Comparison of ENCODE assay signal across 8 mouse cellular contexts in the genomic region with DNA sequence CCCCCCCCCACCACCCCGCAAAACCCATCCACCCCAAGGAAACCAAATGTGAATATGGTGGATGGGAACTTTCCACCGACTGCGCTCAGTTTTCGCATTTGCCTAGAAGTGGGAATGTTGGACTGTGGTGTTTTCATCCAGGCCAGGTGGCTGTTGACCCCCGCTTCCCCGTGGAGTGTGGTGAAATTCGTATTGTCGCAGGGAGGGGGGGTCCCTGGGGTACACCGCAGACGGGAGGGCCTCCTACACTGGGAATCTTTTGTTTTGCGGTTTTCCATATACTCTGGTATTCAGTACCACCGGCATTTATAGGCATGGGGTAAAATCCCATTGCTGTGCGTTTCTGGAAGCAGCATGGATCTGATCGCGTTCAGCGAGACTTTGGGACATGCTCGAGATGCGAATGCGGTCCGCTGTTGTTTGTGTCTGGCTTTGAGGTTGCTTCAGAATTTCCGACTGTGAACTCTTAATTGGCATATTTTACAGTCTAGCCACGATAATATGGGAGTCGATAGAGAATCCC. TPM values are rescaled to one million over a fixed set of nuclear protein-coding genes. Genes with fewer than 3 reads are reported as not detected.
DNase-seq lines count a peak whose midpoint lies in the region; ATAC-seq and TF ChIP-seq lines count a peak whose summit lies in the region.

No protein-coding gene starts in this region.

- no peak for TF ChIP-seq POLR2A in MEL (IDR thresholded peaks at IDR 0.05; ENCODE audit: control insufficient read depth in 1 of 2, insufficient read depth in 1 of 2, low read depth in 1 of 2, low read length in 2 of 2, poor library complexity in 1 of 2)

- no peak for DNase-seq in heart, postnatal 0 days (ENCODE audit: low spot score)
- DNase-seq in heart, adult 18-20 months: no peak
- DNase-seq in MEL (ENCODE audit: low read depth, low spot score): no peak
- no peak for DNase-seq in right cerebral cortex, postnatal 14 days
- no peak for DNase-seq in urinary bladder, postnatal 14 days (ENCODE audit: low spot score)
- no peak for DNase-seq in layer of hippocampus, postnatal 36 days

- no peak overlapping the region for H3K27ac ChIP-seq in heart, postnatal 0 days (ENCODE audit: low read depth)
- H3K27ac ChIP-seq in MEL (ENCODE audit: control insufficient read depth, low read depth, low read length) (no peak overlapping the region), macrophage (no peak overlapping the region)
- H3K27ac ChIP-seq in forebrain, embryonic 15.5 days (replicated peaks): peak overlapping the region; percentile 96

- H3K79me2 ChIP-seq in MEL (ENCODE audit: control insufficient read depth, insufficient read depth, low read length, poor library complexity) (peaks cover 25% of the 10 kb centered on the region), macrophage (ENCODE audit: inconsistent target) (peaks cover 56% of the 10 kb centered on the region)

- no peaks in the 10 kb centered on the region for H3K36me3 ChIP-seq in heart, postnatal 0 days (replicated peaks; ENCODE audit: control insufficient read depth, insufficient read depth, low read length)
- H3K36me3 ChIP-seq in MEL (ENCODE audit: control insufficient read depth in 1 of 2, insufficient read depth in 2 of 2, low read length in 2 of 2) (peaks cover 0 to 22% of the 10 kb centered on the region in 2 experiments; a peak in 2 of 4 replicates), macrophage (ENCODE audit: inconsistent target) (no peaks in the 10 kb centered on the region)
- H3K36me3 ChIP-seq in forebrain, embryonic 15.5 days: no peaks in the 10 kb centered on the region

- peak overlapping the region; percentile 90 for H3K4me2 ChIP-seq in heart, postnatal 0 days (ENCODE audit: low read depth, low read length)
- H3K4me2 ChIP-seq in forebrain, embryonic 15.5 days (replicated peaks): peak overlapping the region; percentile 84

- peaks cover 19% of the 10 kb centered on the region for H3K4me1 ChIP-seq in heart, postnatal 0 days (ENCODE audit: control insufficient read depth, insufficient read depth)
- peaks cover 11 to 13% of the 10 kb centered on the region in 2 experiments for H3K4me1 ChIP-seq in MEL (ENCODE audit: control insufficient read depth in 1 of 2, insufficient read depth in 2 of 2, low read length in 2 of 2)
- H3K4me1 ChIP-seq in forebrain, embryonic 15.5 days: peaks cover 29% of the 10 kb centered on the region

- no peak for ATAC-seq in heart, postnatal 0 days (ENCODE audit: insufficient read depth, low read depth)
- 0 out of 2 replicates have a peak, but pooled peaks have one; percentile 5 for ATAC-seq in forebrain, embryonic 15.5 days (replicated peaks)

- 23% methylated on average over 23 of the region's 23 CpGs for WGBS in heart, postnatal 0 days
- 3% methylated on average over 23 of the region's 23 CpGs for WGBS in forebrain, embryonic 15.5 days
- WGBS in macrophage (ENCODE audit: missing documents): 52% methylated on average over 22 of the region's 23 CpGs

- no peaks in the 10 kb centered on the region for H3K9me3 ChIP-seq in heart, postnatal 0 days (replicated peaks; ENCODE audit: control insufficient read depth, low read length)
- H3K9me3 ChIP-seq in MEL (replicated peaks; ENCODE audit: insufficient read depth, low read length): no peaks in the 10 kb centered on the region
- no peaks in the 10 kb centered on the region for H3K9me3 ChIP-seq in forebrain, embryonic 15.5 days

- no peaks in the 10 kb centered on the region for H3K27me3 ChIP-seq in heart, postnatal 0 days (ENCODE audit: control insufficient read depth, insufficient read depth, low read length)
- no peaks in the 10 kb centered on the region for H3K27me3 ChIP-seq in MEL (ENCODE audit: control insufficient read depth in 1 of 2, insufficient read depth in 2 of 2, low read length in 2 of 2)
- no peaks in the 10 kb centered on the region for H3K27me3 ChIP-seq in forebrain, embryonic 15.5 days

- TF ChIP-seq CTCF in heart, postnatal 0 days (IDR thresholded peaks at IDR 0.05; ENCODE audit: low read depth): no peak
- TF ChIP-seq CTCF in MEL (IDR thresholded peaks at IDR 0.05 in 2 of 3, conservative IDR thresholded peaks at IDR 0.05 in 1 of 3; ENCODE audit: control insufficient read depth in 1 of 3, insufficient read depth in 1 of 3, low read depth in 2 of 3, low read length in 3 of 3, poor library complexity in 1 of 3, severe bottlenecking in 1 of 3): no peak

- peak overlapping the region; percentile 95 for H3K4me3 ChIP-seq in heart, postnatal 0 days (ENCODE audit: low read depth, low read length)
- H3K4me3 ChIP-seq in MEL (ENCODE audit: control insufficient read depth in 1 of 2, insufficient read depth in 1 of 2, low read depth in 2 of 2, low read length in 2 of 2) (peak overlapping the region; percentile 13 to 23; a peak in 1 of 4 replicates), macrophage (ENCODE audit: inconsistent target) (peak overlapping the region; percentile 44; the same call in 1 of the 2 replicates)
- H3K4me3 ChIP-seq in forebrain, embryonic 15.5 days: peak overlapping the region; percentile 99

- no peak for TF ChIP-seq EP300 in heart, postnatal 0 days (IDR thresholded peaks at IDR 0.05; ENCODE audit: low read depth)
- TF ChIP-seq EP300 in MEL (IDR thresholded peaks at IDR 0.05; ENCODE audit: low read depth in 1 of 2, low read length in 2 of 2): no peak

- H3K9ac ChIP-seq in heart, postnatal 0 days (replicated peaks; ENCODE audit: low read depth, low read length): peak overlapping the region; percentile 90
- H3K9ac ChIP-seq in MEL (ENCODE audit: control insufficient read depth, low read depth, low read length, poor library complexity, severe bottlenecking): peak overlapping the region; percentile 21; the same call in 1 of the 2 replicates
- H3K9ac ChIP-seq in forebrain, embryonic 15.5 days (replicated peaks): peak overlapping the region; percentile 95

- no peak for TF ChIP-seq RAD21 in MEL (IDR thresholded peaks at IDR 0.05; ENCODE audit: low read depth, low read length)

TF ChIP-seq in MEL, 35 proteins besides CTCF, POLR2A, EP300 and RAD21 (continues in another document):
- no peak for TF ChIP-seq NELFE (IDR thresholded peaks at IDR 0.05; ENCODE audit: low read depth, low read length)
- no peak for TF ChIP-seq MAZ (IDR thresholded peaks at IDR 0.05; ENCODE audit: low read depth, low read length)
- no peak for TF ChIP-seq ETS1 (IDR thresholded peaks at IDR 0.05; ENCODE audit: low read depth, low read length)
- no peak for TF ChIP-seq MYC (IDR thresholded peaks at IDR 0.05; ENCODE audit: low read depth, low read length)
- no peak for TF ChIP-seq TBP (IDR thresholded peaks at IDR 0.05; ENCODE audit: low read depth, low read length)
- TF ChIP-seq ELF1 (IDR thresholded peaks at IDR 0.05; ENCODE audit: low read depth, low read length): no peak
- no peak for TF ChIP-seq KAT2A (conservative IDR thresholded peaks at IDR 0.05; ENCODE audit: low read depth, low read length)
- TF ChIP-seq POLR2AphosphoS2 (IDR thresholded peaks at IDR 0.05; ENCODE audit: low read length): no peak

RNA-seq across cellular contexts. Expression of gene Hectd4, which starts 1.4 kb away (rescaled TPM):
- 18.8 and 19.5 TPM in 2 replicates for total RNA-seq in heart, postnatal 0 days (2014; rRNA removed; ENCODE audit: low replicate concordance)
- polyA plus RNA-seq in heart, postnatal 0 days (2015; fragmentation: Nextera tagmentation; extraction: Ambion mirVana): 1.8 and 2.0 TPM in 2 replicates
- 10 to 100 TPM; 23.2 to 23.4 TPM for total RNA-seq in heart, adult 18-20 months (2021)
- total RNA-seq in MEL (2012; rRNA removed): 6.9 and 7.0 TPM in 2 replicates
- polyA plus RNA-seq in MEL (2012; ENCODE audit: insufficient read depth in 1 of 2, insufficient read length in 2 of 2, low read depth in 1 of 2, low replicate concordance in 2 of 2, missing spikeins in 1 of 2) (10 to 100 TPM in 1 of 2 experiments, not detected in 1; 10.8 TPM), macrophage (2018) (5.9 to 7.2 TPM (median 7.2 TPM) in 3 replicates)
- 18.1 and 20.8 TPM in 2 replicates for polyA plus RNA-seq in forebrain, embryonic 15.5 days (2015; fragmentation: Nextera tagmentation; extraction: Ambion mirVana)
- total RNA-seq in macrophage (2018; cell fraction: chromatin; rRNA removed): 100 to 1,000 TPM in 18 of 26 experiments, 10 to 100 TPM in 8; 55.0 to 286 (median 140) TPM
- 10 to 100 TPM in 20 of 26 experiments, 1 to 10 TPM in 6; 6.3 to 19.1 (median 13.2) TPM for total RNA-seq in macrophage (2018; cell fraction: cytosol; rRNA removed)
- total RNA-seq in macrophage (2018; cell fraction: nucleus; rRNA removed): 100 to 1,000 TPM in 1 of 26 experiments, 10 to 100 TPM in 25; 21.5 to 102 (median 54.2) TPM
- 100 to 1,000 TPM; 172 to 181 TPM for total RNA-seq in layer of hippocampus, postnatal 36 days (2021)

RNA-seq across cellular contexts. Expression of gene Rpl6, which starts 17.1 kb away (rescaled TPM):
- total RNA-seq in heart, postnatal 0 days (2014; rRNA removed; ENCODE audit: low replicate concordance): 472 and 482 TPM in 2 replicates
- polyA plus RNA-seq in heart, postnatal 0 days (2015; fragmentation: Nextera tagmentation; extraction: Ambion mirVana): 287 and 306 TPM in 2 replicates
- total RNA-seq in heart, adult 18-20 months (2021): 100 to 1,000 TPM; 479 to 585 TPM
- 2,653 and 2,779 TPM in 2 replicates for total RNA-seq in MEL (2012; rRNA removed)
- polyA plus RNA-seq in MEL (2012; ENCODE audit: insufficient read depth in 1 of 2, insufficient read length in 2 of 2, low read depth in 1 of 2, low replicate concordance in 2 of 2, missing spikeins in 1 of 2) (1,000 to 10,000 TPM in 1 of 2 experiments, 100 to 1,000 TPM in 1; 850 to 2,901 TPM), macrophage (2018) (531 to 859 TPM (median 846 TPM) in 3 replicates)
- polyA plus RNA-seq in forebrain, embryonic 15.5 days (2015; fragmentation: Nextera tagmentation; extraction: Ambion mirVana): 398 and 410 TPM in 2 replicates
- 100 to 1,000 TPM in 22 of 26 experiments, 10 to 100 TPM in 4; 88.4 to 255 (median 152) TPM for total RNA-seq in macrophage (2018; cell fraction: chromatin; rRNA removed)
- 100 to 1,000 TPM; 365 to 907 (median 487) TPM for total RNA-seq in macrophage (2018; cell fraction: cytosol; rRNA removed)
- 100 to 1,000 TPM in 24 of 26 experiments, 10 to 100 TPM in 2; 96.1 to 285 (median 151) TPM for total RNA-seq in macrophage (2018; cell fraction: nucleus; rRNA removed)
- 100 to 1,000 TPM; 453 to 485 TPM for total RNA-seq in layer of hippocampus, postnatal 36 days (2021)

RNA-seq across cellular contexts. Expression of gene Ptpn11, which starts 30.2 kb away (rescaled TPM):
- total RNA-seq in heart, postnatal 0 days (2014; rRNA removed; ENCODE audit: low replicate concordance): 45.0 and 45.5 TPM in 2 replicates
- 23.9 and 24.7 TPM in 2 replicates for polyA plus RNA-seq in heart, postnatal 0 days (2015; fragmentation: Nextera tagmentation; extraction: Ambion mirVana)
- total RNA-seq in heart, adult 18-20 months (2021): 100 to 1,000 TPM; 172 to 174 TPM
- total RNA-seq in MEL (2012; rRNA removed): 41.4 and 46.5 TPM in 2 replicates
- polyA plus RNA-seq in MEL (2012; ENCODE audit: insufficient read depth in 1 of 2, insufficient read length in 2 of 2, low read depth in 1 of 2, low replicate concordance in 2 of 2, missing spikeins in 1 of 2) (10 to 100 TPM; 43.6 to 55.0 TPM), macrophage (2018) (29.4 to 39.8 TPM (median 36.3 TPM) in 3 replicates)
- 25.9 and 26.1 TPM in 2 replicates for polyA plus RNA-seq in forebrain, embryonic 15.5 days (2015; fragmentation: Nextera tagmentation; extraction: Ambion mirVana)
- 10 to 100 TPM; 19.4 to 55.1 (median 27.6) TPM for total RNA-seq in macrophage (2018; cell fraction: chromatin; rRNA removed)
- total RNA-seq in macrophage (2018; cell fraction: cytosol; rRNA removed): 10 to 100 TPM; 31.3 to 51.3 (median 40.8) TPM
- total RNA-seq in macrophage (2018; cell fraction: nucleus; rRNA removed): 10 to 100 TPM; 30.4 to 52.2 (median 37.9) TPM
- total RNA-seq in layer of hippocampus, postnatal 36 days (2021): 10 to 100 TPM; 96.8 to 96.9 TPM

Comparison
In these comparisons a context has a peak if more than half of its experiments do, and no peak if none do; other contexts are left out.
1. H3K4me3 ChIP-seq: peak in every context shown above with its lines; median percentile 99 in forebrain, embryonic 15.5 days; 95 in heart, postnatal 0 days; 44 in macrophage; 18 in MEL.
2. H3K9ac ChIP-seq: peak in every context shown above with its lines; median percentile 95 in forebrain, embryonic 15.5 days; 90 in heart, postnatal 0 days; 21 in MEL.